Mouse (Mus musculus) hindbrain, embryonic 15.5 days (tissue): Measurements from ENCODE around the gene Trmt6. TPM values are rescaled to one million over a fixed set of nuclear protein-coding genes. Genes with fewer than 3 reads are reported as not detected.

Experiments used
- ATAC-seq: fragments of 200-750 bp; cut with Nextera tagmentation; 2 replicates; pipeline ENCODE4 v1.8.0; 2017; ENCODE audit warnings: low read depth, moderate number of reproducible peaks, moderate TSS enrichment; ENCODE audit not compliant: low FRiP score
- H3K27ac ChIP-seq: fragments of 300-500 bp; sonication (generic); replicated peaks from 2 replicates; pipeline ENCODE4 v1.5.1; 2015; ENCODE audit warnings: mild to moderate bottlenecking, inconsistent platforms
- H3K27me3 ChIP-seq: fragments of 300-500 bp; sonication (generic); 2 replicates; pipeline ENCODE4 v1.6.1; 2015; ENCODE audit warnings: control low read depth, inconsistent platforms
- H3K36me3 ChIP-seq: fragments of 300-500 bp; sonication (generic); 2 replicates; pipeline ENCODE4 v1.6.1; 2015; ENCODE audit warnings: control low read depth, inconsistent platforms
- H3K4me1 ChIP-seq: fragments of 300-500 bp; sonication (generic); replicated peaks from 2 replicates; pipeline ENCODE4 v1.6.1; 2015; ENCODE audit warnings: control low read depth, inconsistent platforms
- H3K4me2 ChIP-seq: fragments of 300-500 bp; sonication (generic); 2 replicates; pipeline ENCODE4 v1.6.1; 2015; ENCODE audit warnings: moderate library complexity, mild to moderate bottlenecking, inconsistent platforms
- H3K4me3 ChIP-seq: fragments of 300-500 bp; sonication (generic); 2 replicates; pipeline ENCODE4 v1.5.1; 2015; ENCODE audit warnings: mild to moderate bottlenecking, inconsistent platforms
- H3K9ac ChIP-seq: fragments of 300-500 bp; sonication (generic); 2 replicates; pipeline ENCODE4 v1.6.1; 2015; ENCODE audit warnings: inconsistent platforms
- H3K9me3 ChIP-seq: fragments of 300-500 bp; sonication (generic); 2 replicates; pipeline ENCODE4 v1.6.1; 2016; ENCODE audit warnings: control low read depth, inconsistent platforms
- WGBS: fragments of 180-500 bp; shearing (Covaris S2); methylation state at CpG from one replicate; pipeline ENCODE4 v1.1.7; 2015; 5-methylcytosine and 5-hydroxymethylcytosine counted together
- polyA plus RNA-seq: library from polyadenylated mRNA; unstranded; fragments of >200 nt; fragmentation: Nextera tagmentation; extraction: Ambion mirVana; gene quantifications from 2 replicates; pipeline ENCODE4 v1.2.1, GENCODE M21; 2015

The Trmt6 gene
- polyA plus RNA-seq, result 18.5 and 18.8 TPM in 2 replicates

DNA sequence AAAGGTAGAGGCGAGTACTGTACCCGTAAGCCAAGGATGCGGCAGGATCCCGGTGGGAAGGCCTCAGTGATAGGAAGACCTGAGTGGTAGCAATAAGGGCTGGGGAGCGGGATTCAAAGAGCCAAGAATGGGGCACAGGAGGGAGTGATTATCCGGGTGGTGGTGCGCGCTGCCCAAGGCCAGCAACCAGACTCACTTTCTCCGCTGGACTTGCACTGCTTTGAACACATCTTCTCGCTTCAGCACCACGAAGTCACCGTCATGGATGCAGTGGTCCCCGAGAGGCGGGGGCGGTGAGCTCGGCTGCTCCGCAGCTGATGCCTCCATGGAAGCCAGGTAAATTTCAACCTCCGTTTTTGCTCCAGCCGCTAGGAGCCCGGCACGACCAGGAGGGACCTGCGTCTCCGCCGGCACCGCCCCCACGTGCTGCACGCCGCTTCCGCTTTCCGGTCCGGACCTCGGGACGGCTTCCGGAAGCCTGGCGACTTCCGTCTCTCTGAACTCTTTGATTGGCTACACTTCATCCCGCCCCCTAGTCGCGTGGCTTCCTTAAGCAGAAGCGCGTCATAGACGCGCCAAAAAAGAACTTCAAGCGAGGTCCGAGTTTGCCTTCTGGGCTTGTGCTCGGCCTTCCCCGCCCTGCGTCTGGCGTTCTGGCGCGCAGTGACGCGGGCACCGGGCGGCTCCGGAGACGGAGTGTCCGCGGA lies at the start of gene Trmt6, which contains the start of gene Mcm8:
TSS of gene Trmt6 (minus strand) at position 448 of the 707 bp plus-strand sequence.
TSS of gene Mcm8 (plus strand) at position 534 of the 707 bp plus-strand sequence.
- Histone ChIP-seq H3K4me3 (peak within 1 kb of the TSS; percentile 95), H3K4me1 (peaks cover 12% of the 10 kb centered on the region), H3K9ac (peak within 1 kb of the TSS; percentile 67), H3K9me3 (no peaks in the 10 kb centered on the region), H3K36me3 (peaks cover 20% of the 10 kb centered on the region), H3K4me2 (peak within 1 kb of the TSS; percentile 82), H3K27ac (peak within 1 kb of the TSS; percentile 75), H3K27me3 (no peaks in the 10 kb centered on the region)
- peak; percentile 100 for ATAC-seq
- under 1% methylated on average over 59 of the region's 59 CpGs for WGBS

- Histone ChIP-seq H3K4me2 (no peak overlapping the region), H3K9ac (no peak overlapping the region), H3K27ac (no peak overlapping the region), H3K36me3 (peaks cover 20% of the 10 kb centered on the region), H3K9me3 (no peaks in the 10 kb centered on the region), H3K4me3 (no peak overlapping the region), H3K4me1 (no peaks in the 10 kb centered on the region), H3K27me3 (no peaks in the 10 kb centered on the region)
- ATAC-seq, result no peak
- 93% methylated on average over 2 of the region's 2 CpGs for WGBS
These were observed 47.5 kb upstream of the Trmt6 start for GRCm38 (mm10) chr2:132863325-132863724.

DNA sequence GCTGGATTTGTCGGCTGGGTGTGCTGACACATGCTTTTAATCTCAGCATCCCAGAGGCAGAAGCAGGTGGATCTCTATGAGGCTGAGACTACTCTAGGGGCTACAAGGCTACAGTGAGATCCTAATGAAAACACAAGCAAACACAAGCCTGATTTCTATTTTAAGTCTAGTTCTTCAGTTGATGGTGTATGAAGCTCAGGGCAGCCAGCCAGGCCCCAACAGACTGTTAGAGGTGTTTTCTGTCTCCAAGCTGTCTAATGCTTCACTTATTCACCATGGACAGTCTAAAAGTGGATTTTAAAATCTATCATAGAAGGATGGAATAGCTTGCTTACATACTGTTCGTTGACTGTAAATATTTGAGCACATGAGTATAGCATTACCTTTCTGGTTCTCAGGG lies 45.6 kb upstream of the Trmt6 start:
- Histone ChIP-seq H3K27ac (no peak overlapping the region), H3K4me2 (no peak overlapping the region), H3K27me3 (no peaks in the 10 kb centered on the region), H3K4me1 (no peaks in the 10 kb centered on the region), H3K4me3 (no peak overlapping the region), H3K36me3 (peaks cover 16% of the 10 kb centered on the region), H3K9me3 (no peaks in the 10 kb centered on the region), H3K9ac (no peak overlapping the region)
- WGBS, result 97% methylated on average over 2 of the region's 2 CpGs
- ATAC-seq, result no peak

DNA sequence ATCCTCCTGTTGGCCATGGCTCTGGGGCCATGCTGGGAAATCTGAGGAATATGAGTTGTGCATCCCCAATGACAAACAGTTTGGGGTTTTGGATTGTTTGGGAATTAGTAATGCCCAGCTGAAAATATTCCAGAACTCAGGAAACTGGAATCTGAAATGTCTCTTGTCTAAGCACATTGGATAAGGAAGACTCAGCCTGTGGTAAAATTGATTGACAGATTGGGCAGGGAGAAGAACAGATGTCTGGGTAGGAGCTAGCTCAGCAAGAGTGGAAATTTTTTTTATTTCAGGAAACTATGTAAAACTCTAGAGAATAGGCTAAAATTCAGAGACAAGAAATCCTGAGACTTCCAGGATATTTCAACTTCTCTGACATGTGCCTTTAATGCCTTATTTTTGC lies 44.6 kb upstream of the Trmt6 start:
- ATAC-seq, result no peak
- peaks cover 11% of the 10 kb centered on the region for H3K36me3 ChIP-seq
- H3K4me3 ChIP-seq, result no peak overlapping the region
- no peaks in the 10 kb centered on the region for H3K9me3 ChIP-seq
- H3K27me3 ChIP-seq, result no peaks in the 10 kb centered on the region
- no peak overlapping the region for H3K4me2 ChIP-seq
- no peak overlapping the region for H3K9ac ChIP-seq
- no peak overlapping the region for H3K27ac ChIP-seq
- H3K4me1 ChIP-seq, result no peaks in the 10 kb centered on the region

GRCm38 (mm10) chr2:132856333-132856732 lies 40.5 kb upstream of the Trmt6 start:
- no peak overlapping the region for H3K27ac ChIP-seq
- ATAC-seq, result no peak
- peaks cover 11% of the 10 kb centered on the region; the same call in 1 of the 2 replicates for H3K36me3 ChIP-seq
- no peaks in the 10 kb centered on the region for H3K27me3 ChIP-seq
- WGBS, result 82% methylated on average over 5 of the region's 5 CpGs
- H3K4me3 ChIP-seq, result no peak overlapping the region
- H3K9me3 ChIP-seq, result no peaks in the 10 kb centered on the region
- no peak overlapping the region for H3K4me2 ChIP-seq
- no peaks in the 10 kb centered on the region for H3K4me1 ChIP-seq
- no peak overlapping the region for H3K9ac ChIP-seq

- H3K27ac ChIP-seq, result no peak overlapping the region
- no peak overlapping the region for H3K9ac ChIP-seq
- peaks cover 13% of the 10 kb centered on the region for H3K4me1 ChIP-seq
- no peak overlapping the region for H3K4me3 ChIP-seq
- WGBS, result 98% methylated on average over 1 of the region's 1 CpGs
- ATAC-seq, result no peak
- no peaks in the 10 kb centered on the region for H3K9me3 ChIP-seq
- H3K36me3 ChIP-seq, result peaks cover 20% of the 10 kb centered on the region
- H3K4me2 ChIP-seq, result no peak overlapping the region
- H3K27me3 ChIP-seq, result no peaks in the 10 kb centered on the region
These were observed 37.2 kb upstream of the Trmt6 start for GRCm38 (mm10) chr2:132853051-132853450.

DNA sequence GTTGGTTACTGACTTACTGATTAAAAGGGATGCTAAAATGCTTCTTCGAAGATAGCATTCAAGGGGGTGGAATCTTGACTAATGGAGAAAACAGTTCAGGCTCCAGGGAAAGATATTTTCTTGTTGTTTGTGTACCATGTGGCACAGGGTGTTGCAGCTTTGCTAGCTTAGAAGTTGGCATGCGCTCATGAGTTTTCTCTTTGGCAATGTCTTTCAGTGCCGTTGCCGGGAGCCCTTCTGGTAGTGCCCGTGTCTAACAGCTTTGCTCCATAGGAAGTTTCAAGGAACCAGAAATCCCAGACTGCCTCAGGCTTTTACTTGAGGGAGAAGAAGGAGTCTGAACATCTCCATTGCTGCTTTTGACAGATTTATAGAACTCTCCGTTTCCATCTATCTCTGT lies 33.3 kb upstream of the Trmt6 start:
- Histone ChIP-seq H3K9ac (no peak overlapping the region), H3K4me2 (no peak overlapping the region), H3K27me3 (no peaks in the 10 kb centered on the region), H3K9me3 (no peaks in the 10 kb centered on the region), H3K36me3 (peaks cover 17% of the 10 kb centered on the region), H3K4me3 (no peak overlapping the region), H3K4me1 (peaks cover 26% of the 10 kb centered on the region), H3K27ac (no peak overlapping the region)
- WGBS, result 80% methylated on average over 6 of the region's 6 CpGs
- no peak for ATAC-seq

DNA sequence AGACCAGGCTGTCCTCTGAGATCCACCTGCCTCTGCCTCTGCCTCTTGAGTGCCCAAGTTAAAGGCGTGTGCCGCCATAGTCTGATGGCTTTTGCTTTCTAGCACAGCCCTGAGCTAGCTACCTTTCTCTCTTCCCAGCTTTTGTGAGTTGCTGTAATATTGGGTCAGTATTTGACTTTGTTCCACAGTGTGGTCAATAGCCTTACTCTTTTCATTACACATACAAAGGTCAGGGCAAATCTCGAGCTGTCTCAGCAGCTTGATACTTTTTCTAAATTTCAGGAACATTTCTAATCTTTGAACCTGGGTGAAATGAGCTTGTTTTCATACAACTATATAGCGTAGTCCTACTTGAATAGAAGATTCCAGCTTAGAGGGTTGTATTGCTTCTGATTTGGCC lies 32.5 kb upstream of the Trmt6 start:
- Histone ChIP-seq H3K4me3 (no peak overlapping the region), H3K4me2 (peak overlapping the region; percentile 62), H3K27me3 (no peaks in the 10 kb centered on the region), H3K9ac (no peak overlapping the region), H3K36me3 (peaks cover 14% of the 10 kb centered on the region; the same call in 1 of the 2 replicates), H3K4me1 (peaks cover 26% of the 10 kb centered on the region), H3K9me3 (no peaks in the 10 kb centered on the region), H3K27ac (no peak overlapping the region)
- 90% methylated on average over 4 of the region's 4 CpGs for WGBS
- ATAC-seq, result no peak

- H3K9ac ChIP-seq, result peak overlapping the region; percentile 92
- no peaks in the 10 kb centered on the region for H3K27me3 ChIP-seq
- no peak for ATAC-seq
- peak overlapping the region; percentile 98 for H3K4me3 ChIP-seq
- no peak overlapping the region for H3K27ac ChIP-seq
- H3K9me3 ChIP-seq, result no peaks in the 10 kb centered on the region
- H3K36me3 ChIP-seq, result peaks cover 14% of the 10 kb centered on the region; the same call in 1 of the 2 replicates
- WGBS, result 45% methylated on average over 7 of the region's 7 CpGs
- H3K4me2 ChIP-seq, result peak overlapping the region; percentile 62
- peaks cover 26% of the 10 kb centered on the region for H3K4me1 ChIP-seq
These were observed 31.7 kb upstream of the Trmt6 start for GRCm38 (mm10) chr2:132847581-132847980.

GRCm38 (mm10) chr2:132846407-132847358 lies 30.8 kb upstream of the Trmt6 start, which contains the start of gene Crls1:
Crls1 (plus strand) TSS chr2:132846666.
- under 1% methylated on average over 87 of the region's 96 CpGs for WGBS

DNA sequence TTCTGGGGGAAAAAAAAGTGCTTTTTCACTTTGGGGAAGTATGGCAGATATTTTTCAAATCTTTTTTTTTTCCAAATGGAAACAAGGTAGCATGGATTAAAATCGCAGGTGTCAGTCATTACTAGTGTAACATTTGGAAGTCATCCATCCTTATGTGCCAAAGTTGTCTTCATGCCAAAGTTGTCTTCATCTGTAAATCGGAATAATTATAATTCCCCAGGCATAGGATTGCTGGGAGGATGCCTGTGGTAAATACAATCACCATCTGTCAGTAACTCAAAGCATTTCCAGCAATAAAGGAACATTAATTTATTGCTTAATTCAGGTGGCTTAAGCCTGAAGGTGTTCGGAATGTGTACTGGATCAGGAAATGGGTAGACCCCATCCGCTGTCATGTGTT lies 25.2 kb upstream of the Trmt6 start:
- no peak overlapping the region for H3K9ac ChIP-seq
- H3K4me3 ChIP-seq, result no peak overlapping the region
- no peak for ATAC-seq
- no peaks in the 10 kb centered on the region for H3K27me3 ChIP-seq
- H3K36me3 ChIP-seq, result no peaks in the 10 kb centered on the region
- 0 out of 2 replicates have a peak, but pooled peaks cover under 1% of the 10 kb centered on the region for H3K4me1 ChIP-seq
- no peak overlapping the region for H3K27ac ChIP-seq
- WGBS, result 86% methylated on average over 4 of the region's 4 CpGs
- no peak overlapping the region for H3K4me2 ChIP-seq
- H3K9me3 ChIP-seq, result no peaks in the 10 kb centered on the region

More at GRCm38 (mm10) chr2:132846407-132847358, 30.8 kb upstream of the Trmt6 start, which contains the start of gene Crls1:
- ATAC-seq, result peak; percentile 96
- H3K27me3 ChIP-seq, result no peaks in the 10 kb centered on the region
- peak within 1 kb of the TSS; percentile 98 for H3K4me3 ChIP-seq
- H3K9me3 ChIP-seq, result no peaks in the 10 kb centered on the region
- H3K9ac ChIP-seq, result peak within 1 kb of the TSS; percentile 92
- peak within 1 kb of the TSS; percentile 62 for H3K4me2 ChIP-seq
- H3K4me1 ChIP-seq, result peaks cover 26% of the 10 kb centered on the region
- peak within 1 kb of the TSS; percentile 89 for H3K27ac ChIP-seq
- H3K36me3 ChIP-seq, result peaks cover 11% of the 10 kb centered on the region; the same call in 1 of the 2 replicates

- ATAC-seq, result no peak
- H3K36me3 ChIP-seq, result peaks cover 43% of the 10 kb centered on the region
These were observed 12.9 kb downstream of the Trmt6 start for GRCm38 (mm10) chr2:132802976-132803375.

More at GRCm38 (mm10) chr2:132802976-132803375, 12.9 kb downstream of the Trmt6 start:
- no peak overlapping the region for H3K9ac ChIP-seq
- WGBS, result 93% methylated on average over 2 of the region's 2 CpGs
- no peaks in the 10 kb centered on the region for H3K9me3 ChIP-seq
- no peaks in the 10 kb centered on the region for H3K27me3 ChIP-seq
- H3K4me3 ChIP-seq, result no peak overlapping the region
- H3K27ac ChIP-seq, result no peak overlapping the region
- no peaks in the 10 kb centered on the region for H3K4me1 ChIP-seq
- no peak overlapping the region for H3K4me2 ChIP-seq
